Mouse (Mus musculus) myocyte (in vitro differentiated cells): ENCODE measurements around the gene Bend3. TPM values are rescaled to one million over a fixed set of nuclear protein-coding genes. Genes with fewer than 3 reads are reported as not detected.

Experiments used
- H3K27me3 ChIP-seq: one replicate; pipeline ENCODE4 v1.6.1; 2011; ENCODE audit not compliant: control insufficient read depth, insufficient read depth, insufficient read length
- H3K36me3 ChIP-seq: one replicate; pipeline ENCODE4 v1.6.1; 2011; ENCODE audit not compliant: control insufficient read depth, insufficient read depth
- H3K4me2 ChIP-seq: one replicate; pipeline ENCODE4 v1.6.1; 2011; ENCODE audit warnings: low read depth, control low read depth
- H3K4me3 ChIP-seq: one replicate; pipeline ENCODE4 v1.5.1; 2011; ENCODE audit warnings: mild to moderate bottlenecking, control low read depth, moderate library complexity
- H3K79me2 ChIP-seq: one replicate; pipeline ENCODE4 v1.6.1; 2011; ENCODE audit not compliant: control insufficient read depth, insufficient read depth
- H3ac ChIP-seq: one replicate; pipeline ENCODE4 v1.6.1; 2011; ENCODE audit not compliant: control insufficient read depth, insufficient read length
- CEBPB ChIP-seq: IDR thresholded peaks from 2 replicates; pipeline ENCODE4 v1.6.1; 2011; ENCODE audit warnings: mild to moderate bottlenecking, moderate library complexity; ENCODE audit not compliant: poor library complexity, insufficient read depth, severe bottlenecking
- E2F4 ChIP-seq: IDR thresholded peaks from one replicate; pipeline ENCODE4 v1.6.1; 2011; ENCODE audit warnings: mild to moderate bottlenecking, control low read depth, moderate library complexity; ENCODE audit not compliant: insufficient read depth
- MAX ChIP-seq: IDR thresholded peaks from one replicate; pipeline ENCODE4 v1.6.1; 2011; ENCODE audit warnings: low read depth, mild to moderate bottlenecking, control low read depth
- MYOD1 ChIP-seq, 3 experiments: IDR thresholded peaks; one replicate each; pipeline ENCODE4 v1.6.1; 2011; ENCODE audit warnings: control low read depth in 2 of 3, low read depth in 2 of 3, mild to moderate bottlenecking in 2 of 3, moderate library complexity in 1 of 3; ENCODE audit not compliant: insufficient read length in 2 of 3, control insufficient read depth in 1 of 3
- MYOG ChIP-seq, 3 experiments: IDR thresholded peaks; one replicate each; pipeline ENCODE4 v1.6.1; 2011; ENCODE audit warnings: control low read depth in 2 of 3, low read depth in 2 of 3, mild to moderate bottlenecking in 2 of 3; ENCODE audit not compliant: insufficient read length in 2 of 3, control insufficient read depth in 1 of 3, insufficient read depth in 1 of 3
- POLR2A ChIP-seq: IDR thresholded peaks from one replicate; pipeline ENCODE4 v1.6.1; 2011; ENCODE audit warnings: low read depth, mild to moderate bottlenecking, control low read depth, moderate library complexity; ENCODE audit not compliant: insufficient read length
- POLR2AphosphoS2 ChIP-seq: IDR thresholded peaks from one replicate; pipeline ENCODE4 v1.6.1; 2011; ENCODE audit warnings: low read depth, control low read depth; ENCODE audit not compliant: insufficient read length
- REST ChIP-seq: IDR thresholded peaks from one replicate; pipeline ENCODE4 v1.6.1; 2011; ENCODE audit warnings: mild to moderate bottlenecking, control low read depth, moderate library complexity; ENCODE audit not compliant: insufficient read depth, insufficient read length
- SRF ChIP-seq: IDR thresholded peaks from one replicate; pipeline ENCODE4 v1.6.1; 2011; ENCODE audit warnings: low read depth; ENCODE audit not compliant: control insufficient read depth, insufficient read length
- TCF12 ChIP-seq: IDR thresholded peaks from one replicate; pipeline ENCODE4 v1.6.1; 2011; ENCODE audit warnings: mild to moderate bottlenecking, control low read depth; ENCODE audit not compliant: poor library complexity, insufficient read depth, severe bottlenecking
- TCF3 ChIP-seq: IDR thresholded peaks from one replicate; pipeline ENCODE4 v1.6.1; 2011; ENCODE audit warnings: low read depth, control low read depth; ENCODE audit not compliant: insufficient read length
- USF1 ChIP-seq: IDR thresholded peaks from one replicate; pipeline ENCODE4 v1.6.1; 2011; ENCODE audit warnings: low read depth, mild to moderate bottlenecking, control low read depth, moderate library complexity
- polyA plus RNA-seq: library from polyadenylated mRNA; unstranded; fragments of >200 nt; fragmentation: generic; extraction: Trizol; gene quantifications from one replicate; pipeline ENCODE4 v1.2.1, GENCODE M21; 2012; ENCODE audit warnings: missing spikeins

The Bend3 gene
- polyA plus RNA-seq, 1 experiment: 3.0 TPM

DNA sequence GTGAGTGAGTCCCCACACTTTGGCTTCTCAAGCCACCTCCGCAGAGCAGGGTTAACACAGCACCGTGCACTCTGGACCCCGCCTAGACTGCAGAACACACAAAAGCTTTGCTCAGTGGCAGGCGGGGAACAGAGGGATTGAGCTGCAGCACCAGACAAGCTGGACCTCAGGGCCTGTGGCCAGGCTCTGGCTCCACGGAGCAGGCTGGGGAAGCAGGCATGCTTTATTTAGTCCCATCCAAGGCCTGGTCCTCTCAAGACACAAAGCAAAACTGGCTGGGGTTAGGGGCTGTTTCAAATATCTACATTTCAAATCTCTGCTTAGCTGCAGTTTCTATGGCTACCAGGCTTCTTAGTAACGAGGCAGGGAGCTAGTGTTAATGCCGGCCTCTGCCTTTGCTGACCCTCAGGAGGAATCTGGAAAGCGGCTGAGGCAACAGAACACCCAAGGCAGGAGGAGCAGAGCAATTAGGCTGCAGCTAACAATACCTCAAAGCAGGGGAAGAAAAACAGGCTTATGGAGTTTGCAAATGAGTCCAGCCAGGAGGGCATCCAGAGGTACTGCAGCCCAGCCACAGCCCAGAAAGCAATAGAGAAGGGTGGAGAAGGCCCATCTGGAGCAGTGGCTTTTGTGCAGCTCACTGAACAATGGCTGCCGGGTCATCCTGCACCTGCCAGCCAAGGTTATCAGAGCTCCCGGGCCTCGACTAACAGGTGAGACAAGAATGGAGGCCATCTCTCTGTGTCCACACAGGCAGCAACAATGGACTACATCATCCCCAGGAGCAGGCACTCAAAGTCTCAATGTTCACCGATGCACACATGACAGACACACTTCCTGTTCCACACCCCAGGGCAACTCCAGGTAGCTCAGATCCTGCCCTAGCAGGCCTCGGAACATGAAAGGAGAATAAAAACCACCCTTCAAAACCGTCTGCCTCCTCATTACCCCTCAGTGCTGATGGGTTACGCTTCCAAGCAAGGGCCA lies 48.9 kb downstream of the Bend3 start:
- no peaks in the 10 kb centered on the region for H3K79me2 ChIP-seq
- H3K4me2 ChIP-seq: no peak overlapping the region
- H3K4me3 ChIP-seq: no peak overlapping the region
- TF ChIP-seq TCF12 (no peak), E2F4 (no peak), MYOG (IDR thresholded peaks at IDR 0.05; ENCODE audit: control insufficient read depth in 1 of 3, insufficient read depth in 1 of 3, insufficient read length in 2 of 3, low read depth in 2 of 3) (no peak), MAX (no peak), POLR2AphosphoS2 (no peak), USF1 (no peak), MYOD1 (IDR thresholded peaks at IDR 0.05; ENCODE audit: control insufficient read depth in 1 of 3, insufficient read length in 2 of 3, low read depth in 2 of 3) (no peak), REST (no peak), SRF (no peak), TCF3 (no peak), POLR2A (no peak), CEBPB (no peak)
- no peak overlapping the region for H3ac ChIP-seq
- H3K27me3 ChIP-seq: no peaks in the 10 kb centered on the region
- H3K36me3 ChIP-seq: peaks cover 7% of the 10 kb centered on the region

DNA sequence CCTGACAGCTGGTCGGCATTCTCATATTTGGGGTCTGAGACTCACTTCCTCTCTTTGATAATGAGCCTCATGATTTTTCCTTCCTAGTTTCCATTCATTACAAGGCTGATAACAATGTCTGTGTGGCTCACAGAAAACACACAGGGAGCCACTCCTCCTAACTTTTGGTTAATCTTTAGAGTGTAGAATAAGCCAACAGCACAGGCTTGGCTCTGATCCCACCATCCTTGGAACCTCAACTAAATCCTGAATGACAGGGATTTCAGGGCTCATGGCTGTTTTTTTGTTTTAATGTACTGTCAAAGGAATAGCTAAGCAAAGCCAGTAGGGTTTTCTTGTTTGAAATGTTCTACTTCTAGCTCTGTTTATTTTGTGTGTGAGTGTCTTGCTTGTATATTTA lies 55.8 kb downstream of the Bend3 start:
- Histone ChIP-seq H3K4me2 (no peak overlapping the region), H3K27me3 (no peaks in the 10 kb centered on the region), H3K79me2 (peaks cover 20% of the 10 kb centered on the region), H3K4me3 (no peak overlapping the region), H3ac (no peak overlapping the region), H3K36me3 (peaks cover 7% of the 10 kb centered on the region)
- TF ChIP-seq MYOG (IDR thresholded peaks at IDR 0.05; ENCODE audit: control insufficient read depth in 1 of 3, insufficient read depth in 1 of 3, insufficient read length in 2 of 3, low read depth in 2 of 3) (no peak), POLR2A (no peak), SRF (no peak), POLR2AphosphoS2 (no peak), TCF3 (no peak), TCF12 (no peak), E2F4 (no peak), CEBPB (no peak), REST (no peak), MAX (no peak)

DNA sequence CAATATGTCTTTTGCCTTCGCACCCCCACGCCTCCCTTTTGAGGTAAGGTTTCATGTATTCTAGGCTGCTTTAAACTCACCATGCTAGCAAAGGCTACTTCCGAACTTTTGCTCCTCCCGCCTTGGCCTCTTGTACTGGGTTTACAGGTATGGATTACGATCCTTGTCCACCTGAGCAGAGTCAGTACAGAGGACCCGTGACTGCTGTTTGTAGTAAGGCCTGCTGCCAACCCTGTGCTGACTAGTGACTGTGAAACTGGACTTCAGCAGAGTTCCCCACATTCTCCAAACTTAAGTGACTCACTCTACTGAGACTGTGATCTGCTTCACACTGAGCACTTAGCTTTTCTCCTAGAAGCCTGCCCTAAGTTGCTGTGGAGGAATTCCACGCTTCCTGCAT lies 59.0 kb downstream of the Bend3 start:
- no peak overlapping the region for H3ac ChIP-seq
- peaks cover 4% of the 10 kb centered on the region for H3K36me3 ChIP-seq
- H3K79me2 ChIP-seq: peaks cover 32% of the 10 kb centered on the region
- no peak overlapping the region for H3K4me2 ChIP-seq
- H3K27me3 ChIP-seq: no peaks in the 10 kb centered on the region
- no peak overlapping the region for H3K4me3 ChIP-seq
- TF ChIP-seq CEBPB (no peak), POLR2AphosphoS2 (no peak)

DNA sequence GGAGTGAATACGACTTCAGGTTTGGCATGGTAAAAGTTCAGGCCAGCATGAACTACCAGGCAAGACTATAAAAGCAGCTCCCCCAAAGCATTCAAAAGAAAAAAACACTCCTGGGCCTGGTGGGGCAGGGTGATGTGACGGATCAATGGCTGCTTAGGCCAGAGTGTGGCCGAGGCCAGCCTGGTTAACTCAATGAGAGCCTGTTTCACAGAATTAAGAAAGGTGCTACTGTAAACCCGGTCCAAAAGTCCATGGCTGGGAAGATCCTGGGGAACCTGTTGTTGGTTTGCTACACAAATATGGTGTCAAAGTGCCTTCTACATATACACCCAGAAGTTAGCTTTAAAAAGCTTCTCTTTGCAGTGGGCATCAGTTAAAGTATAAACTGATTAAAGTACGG lies 60.2 kb downstream of the Bend3 start:
- no peak overlapping the region for H3K4me2 ChIP-seq
- peak overlapping the region; percentile 93 for H3K4me3 ChIP-seq
- H3K36me3 ChIP-seq: peaks cover 4% of the 10 kb centered on the region
- H3ac ChIP-seq: no peak overlapping the region
- peaks cover 32% of the 10 kb centered on the region for H3K79me2 ChIP-seq
- TF ChIP-seq MYOG (IDR thresholded peaks at IDR 0.05; ENCODE audit: control insufficient read depth in 1 of 3, insufficient read depth in 1 of 3, insufficient read length in 2 of 3, low read depth in 2 of 3) (no peak), MYOD1 (IDR thresholded peaks at IDR 0.05; ENCODE audit: control insufficient read depth in 1 of 3, insufficient read length in 2 of 3, low read depth in 2 of 3) (no peak), POLR2AphosphoS2 (no peak), TCF12 (no peak), REST (no peak), MAX (no peak)
- no peaks in the 10 kb centered on the region for H3K27me3 ChIP-seq

DNA sequence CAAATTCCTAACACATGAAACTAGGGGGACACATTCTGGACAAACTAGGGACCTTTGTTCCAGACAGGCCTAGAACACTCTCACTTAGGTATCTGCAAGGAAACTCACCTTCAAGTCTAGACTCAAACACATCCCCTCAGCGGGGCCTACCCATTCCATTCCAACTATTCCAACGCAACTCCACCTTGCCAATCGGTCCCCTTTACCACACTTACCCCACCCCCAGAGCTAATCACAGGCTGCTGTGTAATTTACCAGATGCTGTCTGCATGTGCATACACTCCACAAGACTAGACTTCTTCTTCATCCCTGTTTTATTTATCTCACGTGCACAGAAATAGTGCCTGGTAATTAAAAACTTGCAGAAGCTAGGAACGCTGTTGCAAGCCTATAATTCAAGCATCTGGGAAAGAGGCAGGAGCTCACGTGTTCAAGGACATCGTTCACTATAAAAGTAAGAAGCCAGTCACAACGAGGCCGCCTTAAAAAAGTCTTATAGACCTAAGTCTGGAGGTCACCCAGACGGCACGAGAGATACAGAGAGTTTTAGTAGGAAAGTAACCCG lies 61.2 kb downstream of the Bend3 start:
- Histone ChIP-seq H3K79me2 (peaks cover 32% of the 10 kb centered on the region), H3K4me3 (peak overlapping the region; percentile 93), H3K4me2 (peak overlapping the region; percentile 91), H3K27me3 (no peaks in the 10 kb centered on the region), H3ac (peak overlapping the region; percentile 28), H3K36me3 (no peaks in the 10 kb centered on the region)
- no peak for TF ChIP-seq POLR2A
- no peak for TF ChIP-seq POLR2AphosphoS2
- TF ChIP-seq SRF: no peak
- no peak for TF ChIP-seq USF1
- no peak for TF ChIP-seq CEBPB
- TF ChIP-seq REST: no peak
- TF ChIP-seq MYOD1 (IDR thresholded peaks at IDR 0.05; ENCODE audit: control insufficient read depth in 1 of 3, insufficient read length in 2 of 3, low read depth in 2 of 3): no peak
- TF ChIP-seq TCF12: no peak
- TF ChIP-seq MYOG (IDR thresholded peaks at IDR 0.05; ENCODE audit: control insufficient read depth in 1 of 3, insufficient read depth in 1 of 3, insufficient read length in 2 of 3, low read depth in 2 of 3): no peak
- no peak for TF ChIP-seq TCF3
- no peak for TF ChIP-seq MAX
- no peak for TF ChIP-seq E2F4
